Mouse (Mus musculus) testis, adult 2 months (tissue): Measurements from ENCODE around the gene Zfp553. TPM values are rescaled to one million over a fixed set of nuclear protein-coding genes. Genes with fewer than 3 reads are reported as not detected.

Experiments used
- H3K27ac ChIP-seq: fragments of 200-500 bp; 2 replicates; pipeline ENCODE4 v1.5.1; 2012; ENCODE audit warnings: low read depth, low read length; ENCODE audit not compliant: control insufficient read depth, insufficient read depth
- H3K27me3 ChIP-seq: fragments of 200-500 bp; 2 replicates; pipeline ENCODE4 v1.6.1; 2012; ENCODE audit warnings: mild to moderate bottlenecking, low read length, moderate library complexity; ENCODE audit not compliant: control insufficient read depth, insufficient read depth
- H3K36me3 ChIP-seq: fragments of 200-500 bp; 2 replicates; pipeline ENCODE4 v1.6.1; 2012; ENCODE audit warnings: mild to moderate bottlenecking, low read length; ENCODE audit not compliant: control insufficient read depth, insufficient read depth
- H3K4me1 ChIP-seq: fragments of 200-500 bp; 2 replicates; pipeline ENCODE4 v1.6.1; 2012; ENCODE audit warnings: low read length; ENCODE audit not compliant: control insufficient read depth, insufficient read depth
- H3K4me3 ChIP-seq: fragments of 200-500 bp; 2 replicates; pipeline ENCODE4 v1.5.1; 2012; ENCODE audit warnings: low read depth, mild to moderate bottlenecking, low read length, moderate library complexity, mixed read lengths; ENCODE audit not compliant: control insufficient read depth
- CTCF ChIP-seq: fragments of 200-500 bp; IDR thresholded peaks from 2 replicates; pipeline ENCODE4 v1.5.1; 2012; ENCODE audit warnings: low read depth, mild to moderate bottlenecking, inconsistent platforms, low read length, moderate library complexity; ENCODE audit not compliant: control insufficient read depth, insufficient read depth, insufficient replicate concordance
- POLR2A ChIP-seq: fragments of 200-500 bp; IDR thresholded peaks from 2 replicates; pipeline ENCODE4 v1.6.1; 2012; ENCODE audit warnings: low read depth, mild to moderate bottlenecking, inconsistent platforms, low read length, moderate library complexity; ENCODE audit not compliant: control insufficient read depth
- polyA plus RNA-seq: library from polyadenylated mRNA; depleted of rRNA; stranded (reverse); fragments of >200 nt; gene quantifications from 2 replicates; pipeline ENCODE4 v1.2.3, GENCODE M21; 2012

Zfp553 gene
- polyA plus RNA-seq, 1 experiment = 3.7 TPM

- H3K27me3 ChIP-seq = no peaks in the 10 kb centered on the region
- peaks cover 29% of the 10 kb centered on the region for H3K4me1 ChIP-seq
- no peak overlapping the region for H3K27ac ChIP-seq
- TF ChIP-seq CTCF (no peak), POLR2A (no peak)
- H3K36me3 ChIP-seq = no peaks in the 10 kb centered on the region
- no peak overlapping the region for H3K4me3 ChIP-seq
Observed at GRCm38 (mm10) chr7:127212432-127213250, 20.2 kb upstream of the Zfp553 start.

GRCm38 (mm10) chr7:127213485-127213884 is 19.4 kb upstream of the Zfp553 start:
- H3K4me1 ChIP-seq = peaks cover 27% of the 10 kb centered on the region
- no peaks in the 10 kb centered on the region for H3K27me3 ChIP-seq
- no peak overlapping the region for H3K4me3 ChIP-seq
- peak; percentile 25; the same call in 1 of the 2 replicates for TF ChIP-seq CTCF
- no peak for TF ChIP-seq POLR2A
- H3K27ac ChIP-seq = no peak overlapping the region
- no peaks in the 10 kb centered on the region for H3K36me3 ChIP-seq

GRCm38 (mm10) chr7:127213930-127214329 is 18.9 kb upstream of the Zfp553 start:
- no peak for TF ChIP-seq CTCF
- TF ChIP-seq POLR2A = no peak
- Histone ChIP-seq H3K4me3 (no peak overlapping the region), H3K27ac (no peak overlapping the region), H3K4me1 (peaks cover 24% of the 10 kb centered on the region), H3K36me3 (no peaks in the 10 kb centered on the region), H3K27me3 (no peaks in the 10 kb centered on the region)

- Histone ChIP-seq H3K4me3 (peak overlapping the region; percentile 64), H3K4me1 (peaks cover 21% of the 10 kb centered on the region), H3K27ac (no peak overlapping the region), H3K36me3 (no peaks in the 10 kb centered on the region), H3K27me3 (no peaks in the 10 kb centered on the region)
- no peak for TF ChIP-seq CTCF
- TF ChIP-seq POLR2A = no peak
Observed at GRCm38 (mm10) chr7:127214521-127214920, 18.3 kb upstream of the Zfp553 start.

GRCm38 (mm10) chr7:127214981-127215871 is 17.6 kb upstream of the Zfp553 start:
- Histone ChIP-seq H3K27me3 (no peaks in the 10 kb centered on the region), H3K27ac (0 out of 2 replicates have a peak overlapping the region, but pooled peaks have one; percentile 20), H3K36me3 (no peaks in the 10 kb centered on the region)

GRCm38 (mm10) chr7:127216307-127216706 is 16.6 kb upstream of the Zfp553 start:
- no peak for TF ChIP-seq POLR2A
- TF ChIP-seq CTCF = no peak
- Histone ChIP-seq H3K36me3 (no peaks in the 10 kb centered on the region), H3K27me3 (no peaks in the 10 kb centered on the region), H3K27ac (no peak overlapping the region), H3K4me1 (peaks cover 21% of the 10 kb centered on the region), H3K4me3 (no peak overlapping the region)

More at GRCm38 (mm10) chr7:127214981-127215871, 17.6 kb upstream of the Zfp553 start:
- peaks cover 21% of the 10 kb centered on the region for H3K4me1 ChIP-seq
- H3K4me3 ChIP-seq = peak overlapping the region; percentile 64
- TF ChIP-seq POLR2A (no peak), CTCF (peak; percentile 87; the same call in 1 of the 2 replicates)

- no peaks in the 10 kb centered on the region for H3K27me3 ChIP-seq
- peaks cover 21% of the 10 kb centered on the region for H3K4me1 ChIP-seq
- no peak for TF ChIP-seq POLR2A
- no peak for TF ChIP-seq CTCF
- no peak overlapping the region for H3K4me3 ChIP-seq
- no peak overlapping the region for H3K27ac ChIP-seq
- no peaks in the 10 kb centered on the region for H3K36me3 ChIP-seq
Observed at GRCm38 (mm10) chr7:127217475-127217874, 15.4 kb upstream of the Zfp553 start.
